Mouse (Mus musculus) cerebellum, adult 18-20 months (tissue): ENCODE data around the gene Gck.

Source experiments
- DNase-seq, 2 experiments: peaks; one replicate each; pipeline ENCODE4 v3.0.0; 2021

Gene Gck

GRCm38 (mm10) chr11:5949586-5950352 is at the start of gene Gck:
Gene Gck (minus strand): TSS chr11:5950081.
- DNase-seq = no peak

GRCm38 (mm10) chr11:5998472-5998871 is 48.6 kb upstream of the Gck start:
- no peak for DNase-seq

- DNase-seq = peak; percentile 88 to 95
Measured at GRCm38 (mm10) chr11:5995989-5996388, 46.1 kb upstream of the Gck start.

DNA sequence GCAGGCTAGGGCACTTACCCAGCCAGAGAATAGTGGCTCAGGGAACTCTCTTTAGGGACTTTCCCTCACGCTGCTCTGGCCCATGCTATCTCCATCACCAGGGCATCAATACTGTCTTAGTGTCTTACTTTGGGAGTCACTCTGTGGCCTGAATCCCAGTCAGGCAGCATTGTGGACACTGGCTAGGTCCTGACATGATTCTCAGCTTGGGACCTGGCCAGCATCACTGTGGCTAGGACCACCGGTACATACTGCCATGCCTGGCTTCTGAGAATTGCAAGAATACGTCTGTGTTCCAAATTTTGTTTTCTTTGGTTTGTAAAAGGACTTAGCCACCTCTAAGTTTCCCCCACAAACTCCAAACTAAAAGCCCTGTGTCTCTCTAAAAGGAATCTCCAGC is 45.0 kb upstream of the Gck start:
- peak in 1 of 2 experiments; percentile 45 for DNase-seq

DNA sequence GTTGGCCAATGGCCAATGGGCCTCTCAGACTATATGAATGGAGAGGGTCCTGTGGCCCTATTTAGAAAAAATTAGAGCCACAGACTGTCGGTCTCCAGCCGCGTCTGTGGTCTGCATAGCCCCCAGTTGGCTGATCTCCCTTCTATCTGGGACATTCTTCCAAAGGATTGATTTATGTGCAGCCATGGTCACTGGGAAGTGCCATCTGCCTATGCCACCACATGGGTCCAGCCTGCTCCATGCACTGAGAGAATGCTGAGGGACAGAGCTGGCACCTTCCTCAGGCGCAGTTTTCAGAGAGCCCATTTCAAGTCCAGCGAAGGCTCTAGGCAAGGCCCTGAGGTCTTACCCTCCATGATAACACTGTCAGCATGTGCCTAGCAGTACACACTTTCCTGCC is 44.3 kb upstream of the Gck start:
- peak; percentile 74 to 78 for DNase-seq

GRCm38 (mm10) chr11:5990910-5991309 is 41.0 kb upstream of the Gck start:
- peak; percentile 60 to 66 for DNase-seq

GRCm38 (mm10) chr11:5989954-5990593 is 40.2 kb upstream of the Gck start:
- peak; percentile 61 to 62 for DNase-seq

- DNase-seq = no peak
Measured at GRCm38 (mm10) chr11:5988126-5988525, 38.2 kb upstream of the Gck start.

DNA sequence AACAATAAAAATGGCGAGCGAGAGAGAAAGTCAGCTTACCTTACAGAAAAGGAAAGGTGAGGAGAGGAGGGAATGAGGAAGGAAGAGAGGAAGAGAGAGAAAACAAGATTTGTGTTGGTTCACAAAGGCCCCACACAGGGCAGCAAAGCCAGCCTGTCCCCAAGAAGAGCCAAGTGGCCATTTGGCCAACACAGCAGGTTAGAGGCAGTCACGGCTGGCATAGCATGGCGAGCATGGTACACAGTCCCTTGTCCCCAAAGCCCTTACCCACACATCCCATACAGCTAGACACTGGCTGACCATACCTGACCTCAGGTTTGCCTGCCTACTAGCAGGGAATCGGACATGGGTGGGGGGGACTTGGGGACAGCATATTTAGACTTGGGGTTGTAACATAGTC is 33.7 kb upstream of the Gck start:
- peak; percentile 79 to 84 for DNase-seq

GRCm38 (mm10) chr11:5981323-5981722 is 31.4 kb upstream of the Gck start:
- DNase-seq = no peak

- DNase-seq = no peak
Measured at GRCm38 (mm10) chr11:5980561-5980960, 30.7 kb upstream of the Gck start.

DNA sequence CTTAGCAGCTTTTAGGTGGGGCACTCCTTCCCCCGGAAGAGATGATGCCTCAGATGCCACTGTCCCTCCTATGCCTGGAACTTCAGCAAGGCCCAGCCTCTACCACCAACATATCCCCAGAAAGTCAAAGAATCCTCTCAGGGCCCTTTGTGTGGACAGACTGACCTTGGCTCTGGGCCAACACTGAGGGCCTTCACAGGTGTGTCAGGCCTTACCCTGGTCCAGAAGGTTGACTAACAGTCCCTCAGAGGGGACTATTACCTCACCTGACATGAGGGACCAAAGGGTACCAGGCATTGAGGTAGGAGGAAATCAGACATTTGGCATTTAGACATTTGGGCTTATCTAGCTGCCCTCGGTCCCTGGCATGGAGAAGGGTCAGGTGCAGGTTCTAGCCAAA is 30.2 kb upstream of the Gck start:
- DNase-seq = no peak

DNA sequence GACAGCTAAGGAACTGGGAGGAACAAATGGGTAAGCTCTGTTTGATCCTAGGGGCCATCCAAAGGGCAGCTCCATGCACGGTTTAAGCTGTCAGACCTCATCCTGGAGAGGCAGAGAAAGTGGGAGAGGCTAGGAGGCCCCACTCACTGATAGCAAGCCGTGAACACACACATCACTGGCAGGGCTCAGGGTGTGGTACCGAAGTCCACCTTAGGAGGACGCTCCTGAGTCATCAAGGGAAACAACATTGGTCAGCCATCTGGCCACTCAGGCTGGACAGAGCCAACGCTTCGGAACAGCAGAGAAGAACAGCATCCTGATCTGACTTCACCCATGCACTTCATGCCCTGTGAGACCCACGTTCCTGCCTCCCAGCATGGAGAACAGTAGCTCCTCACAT is 29.2 kb upstream of the Gck start:
- DNase-seq = no peak

DNA sequence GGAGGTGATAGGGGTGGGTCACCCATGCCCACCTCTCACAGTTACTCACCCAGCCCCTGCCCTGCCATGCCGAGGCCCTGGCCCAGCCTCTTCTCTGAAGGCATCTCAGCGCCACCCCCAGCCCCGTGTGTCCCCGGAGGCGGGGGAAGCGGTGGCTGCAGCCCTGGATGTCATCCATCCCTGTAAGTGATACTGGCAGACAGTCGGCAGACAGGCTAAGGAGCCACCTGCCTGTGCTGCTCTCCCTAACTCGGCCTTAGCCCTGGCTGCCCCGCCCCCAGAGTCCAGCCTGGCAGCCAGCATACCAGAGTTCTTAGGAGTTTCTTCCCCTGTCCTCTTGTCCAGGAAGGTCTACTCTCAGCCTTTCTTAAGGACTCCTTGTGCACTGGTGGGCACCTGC is 26.2 kb upstream of the Gck start:
- peak in 1 of 2 experiments; percentile 67 for DNase-seq

DNA sequence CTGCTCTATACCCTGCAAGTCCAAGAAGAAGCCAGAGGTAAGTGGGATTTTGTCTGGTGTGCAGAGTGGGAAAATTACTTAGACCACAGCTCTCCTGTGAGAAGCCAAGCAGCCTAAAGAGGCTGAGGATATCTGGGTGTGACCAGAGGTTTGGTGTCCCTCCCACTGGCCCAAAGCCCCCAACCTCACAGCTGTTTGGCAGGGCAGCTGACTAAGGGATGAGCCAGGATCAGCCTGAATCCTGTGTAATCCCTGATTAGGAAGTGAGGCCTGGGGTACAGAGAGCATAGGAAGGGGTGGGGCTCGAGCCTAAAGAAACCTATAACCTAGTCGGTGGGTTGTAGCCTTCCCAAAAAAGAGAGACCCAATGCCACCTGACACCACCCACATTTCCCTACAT is 25.2 kb upstream of the Gck start:
- no peak for DNase-seq

GRCm38 (mm10) chr11:5974053-5974452 is 24.2 kb upstream of the Gck start:
- no peak for DNase-seq

- DNase-seq = no peak
Measured at GRCm38 (mm10) chr11:5973151-5973550, 23.3 kb upstream of the Gck start.

GRCm38 (mm10) chr11:5971202-5971601 is 21.3 kb upstream of the Gck start:
- no peak for DNase-seq

- DNase-seq = peak in 1 of 2 experiments; percentile 11
Measured at GRCm38 (mm10) chr11:5968223-5968622, 18.3 kb upstream of the Gck start.

DNA sequence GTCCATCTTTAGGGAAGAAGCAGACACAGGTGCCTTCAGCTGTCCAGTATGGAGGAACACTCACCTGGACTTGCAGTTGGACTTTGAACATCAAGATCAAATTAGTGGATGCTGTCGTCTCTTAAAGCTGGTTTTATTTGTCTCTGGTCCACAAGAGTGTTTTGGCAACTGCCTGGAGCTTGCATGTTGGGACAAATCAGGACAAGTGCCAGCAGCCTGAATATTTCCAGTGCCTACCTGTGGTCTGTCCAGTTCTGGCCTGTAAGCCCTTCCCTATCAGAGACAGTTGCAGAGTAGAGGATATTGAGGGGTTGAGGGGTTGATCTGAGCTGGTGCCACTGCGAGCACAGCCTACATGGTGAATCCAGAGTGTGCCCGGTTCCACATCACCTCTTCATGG is 16.9 kb upstream of the Gck start:
- DNase-seq = peak in 1 of 2 experiments; percentile 26

- peak in 1 of 2 experiments; percentile 9 for DNase-seq
Measured at GRCm38 (mm10) chr11:5965865-5966264, 16.0 kb upstream of the Gck start.

DNA sequence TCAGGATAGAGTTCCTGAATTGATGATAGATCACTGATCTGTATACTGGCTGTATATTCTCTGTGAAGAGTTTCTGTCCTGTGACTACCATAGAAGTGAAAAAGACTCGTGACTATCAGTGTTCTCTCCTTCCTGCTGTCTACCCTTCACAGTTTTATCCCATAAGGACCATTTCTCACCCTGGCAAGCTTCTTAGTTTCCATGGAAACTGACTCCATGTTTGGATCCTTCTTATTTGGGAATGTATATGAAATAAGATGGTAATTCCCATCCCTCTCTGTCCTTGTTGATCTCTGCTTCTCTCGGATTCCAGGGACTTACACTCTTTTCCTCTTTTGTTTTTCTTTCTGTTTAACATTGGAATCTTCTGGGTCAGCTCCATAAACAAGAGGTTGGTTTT is 10.2 kb upstream of the Gck start:
- no peak for DNase-seq

GRCm38 (mm10) chr11:5955546-5956276 is 5.8 kb upstream of the Gck start, which contains the start of gene Ykt6:
Gene Ykt6 (plus strand): TSS chr11:5955693.
- peak; percentile 97 for DNase-seq
